15 mouse cellular contexts compared by ENCODE assay signal in the genomic region with DNA sequence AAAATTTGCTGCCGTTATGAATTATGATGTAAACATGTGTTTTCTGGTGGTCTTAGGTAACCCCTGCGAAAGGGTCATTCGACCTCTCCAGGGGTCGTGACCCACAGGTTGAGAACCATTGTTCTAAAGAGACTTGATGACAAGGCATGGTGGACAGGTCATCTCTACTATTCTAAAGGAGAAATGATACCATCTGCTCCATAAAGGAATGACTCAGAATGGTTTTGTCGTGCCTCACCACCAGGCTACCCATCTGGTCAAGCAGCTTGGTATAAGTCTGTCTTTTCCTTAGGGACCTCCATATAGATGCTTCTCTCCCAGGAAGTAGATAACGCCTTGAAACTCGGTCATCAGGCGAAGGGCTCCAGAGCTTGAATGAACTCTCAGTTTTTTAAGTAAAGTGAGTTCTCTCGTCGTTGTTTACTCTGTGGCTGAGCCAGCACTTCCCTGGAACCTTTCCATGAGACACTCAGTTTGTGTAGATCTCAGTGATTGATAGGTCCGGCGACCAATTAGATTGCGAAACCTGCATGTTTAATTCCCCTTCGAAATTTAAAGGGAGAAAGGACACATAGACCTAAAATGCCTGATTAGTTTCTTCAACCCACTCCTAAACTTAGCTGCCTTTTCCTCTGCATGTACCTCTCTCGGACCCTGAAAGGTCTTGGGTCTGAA. TPM values are rescaled to one million over a fixed set of nuclear protein-coding genes. Genes with fewer than 3 reads are reported as not detected.
DNase-seq lines count a peak whose midpoint lies in the region; ATAC-seq and TF ChIP-seq lines count a peak whose summit lies in the region.
"Had no signal": no experiment of that assay in that cellular context is flagged by ENCODE, and none has a peak within 500 bp of the region (broad histone marks: within the 10 kb centered on the region; RNA-seq: fewer than 3 reads in every experiment).

No protein-coding gene starts in this region.

- ATAC-seq in midbrain, postnatal 0 days (ENCODE audit: low FRiP score), result no peak
- ATAC-seq in midbrain, embryonic 14.5 days (ENCODE audit: low FRiP score, low TSS enrichment), result no peak
- ATAC-seq in forebrain, embryonic 13.5 days, result no peak
- ATAC-seq: forebrain, embryonic 15.5 days; intestine, postnatal 0 days; midbrain, embryonic 13.5 days had no signal

- H3K27me3 ChIP-seq in midbrain, postnatal 0 days (ENCODE audit: insufficient read depth, low read length), result no peaks in the 10 kb centered on the region
- no peaks in the 10 kb centered on the region for H3K27me3 ChIP-seq in midbrain, embryonic 14.5 days (ENCODE audit: control insufficient read depth, insufficient read depth, low read length)
- H3K27me3 ChIP-seq in forebrain, embryonic 13.5 days, result no peaks in the 10 kb centered on the region
- H3K27me3 ChIP-seq: embryonic facial prominence, embryonic 15.5 days; forebrain, embryonic 15.5 days; midbrain, embryonic 13.5 days; neural tube, embryonic 13.5 days had no signal

- no peak for TF ChIP-seq CTCF in midbrain, postnatal 0 days (IDR thresholded peaks at IDR 0.05)

- no peak overlapping the region for H3K4me3 ChIP-seq in midbrain, postnatal 0 days (ENCODE audit: low read depth, low read length)
- H3K4me3 ChIP-seq in midbrain, embryonic 14.5 days (replicated peaks; ENCODE audit: low read depth, low read length), result no peak overlapping the region
- H3K4me3 ChIP-seq in forebrain, embryonic 13.5 days, result no peak overlapping the region
- H3K4me3 ChIP-seq: embryonic facial prominence, embryonic 15.5 days; forebrain, embryonic 15.5 days; midbrain, embryonic 13.5 days; neural tube, embryonic 13.5 days had no signal

- WGBS in midbrain, postnatal 0 days, result 90% methylated on average over 15 of the region's 15 CpGs
- 90% methylated on average over 15 of the region's 15 CpGs for WGBS in midbrain, embryonic 14.5 days
- WGBS in forebrain, embryonic 13.5 days, result 92% methylated on average over 15 of the region's 15 CpGs

- H3K4me1 ChIP-seq in midbrain, postnatal 0 days (ENCODE audit: insufficient read depth, low read length), result no peaks in the 10 kb centered on the region
- 0 out of 2 replicates have a peak, but pooled peaks cover 2% of the 10 kb centered on the region for H3K4me1 ChIP-seq in midbrain, embryonic 14.5 days (ENCODE audit: control insufficient read depth, insufficient read depth, low read length)
- no peaks in the 10 kb centered on the region for H3K4me1 ChIP-seq in forebrain, embryonic 13.5 days
- H3K4me1 ChIP-seq: embryonic facial prominence, embryonic 15.5 days; forebrain, embryonic 15.5 days; midbrain, embryonic 13.5 days; neural tube, embryonic 13.5 days had no signal

- no peak overlapping the region for H3K27ac ChIP-seq in midbrain, postnatal 0 days (ENCODE audit: low read depth, low read length)
- no peak overlapping the region for H3K27ac ChIP-seq in midbrain, embryonic 14.5 days (replicated peaks; ENCODE audit: low read depth, low read length)
- no peak overlapping the region for H3K27ac ChIP-seq in forebrain, embryonic 13.5 days
- H3K27ac ChIP-seq: embryonic facial prominence, embryonic 15.5 days; forebrain, embryonic 15.5 days; midbrain, embryonic 13.5 days; neural tube, embryonic 13.5 days had no signal

- H3K36me3 ChIP-seq in midbrain, postnatal 0 days (ENCODE audit: insufficient read depth, low read length), result no peaks in the 10 kb centered on the region
- H3K36me3 ChIP-seq in midbrain, embryonic 14.5 days (ENCODE audit: control insufficient read depth, insufficient read depth, low read length), result no peaks in the 10 kb centered on the region
- no peaks in the 10 kb centered on the region for H3K36me3 ChIP-seq in forebrain, embryonic 13.5 days (ENCODE audit: poor library complexity, severe bottlenecking)
- H3K36me3 ChIP-seq: embryonic facial prominence, embryonic 15.5 days; forebrain, embryonic 15.5 days; midbrain, embryonic 13.5 days; neural tube, embryonic 13.5 days had no signal

- peak; percentile 38 for DNase-seq in kidney, postnatal 10 days
- no peak for DNase-seq in kidney, adult 9 months
- peak; percentile 42 for DNase-seq in midbrain, postnatal 0 days (ENCODE audit: low spot score)
- DNase-seq in midbrain, embryonic 14.5 days, result no peak
- DNase-seq in R1 (ENCODE audit: low read depth, low spot score), result peak; percentile 77
- DNase-seq in lung, postnatal 14 days, result peak; percentile 6
- DNase-seq: gastrocnemius, postnatal 36 days; left cerebral cortex, postnatal 4 days; thymus, postnatal 25 days had no signal

- no peak overlapping the region for H3K4me2 ChIP-seq in midbrain, postnatal 0 days (ENCODE audit: low read depth, low read length, poor library complexity, severe bottlenecking)
- H3K4me2 ChIP-seq in midbrain, embryonic 14.5 days (ENCODE audit: low read length), result no peak overlapping the region
- H3K4me2 ChIP-seq in forebrain, embryonic 13.5 days, result no peak overlapping the region
- H3K4me2 ChIP-seq: embryonic facial prominence, embryonic 15.5 days; forebrain, embryonic 15.5 days; midbrain, embryonic 13.5 days; neural tube, embryonic 13.5 days had no signal

- no peaks in the 10 kb centered on the region for H3K9me3 ChIP-seq in midbrain, postnatal 0 days (ENCODE audit: low read length)
- H3K9me3 ChIP-seq in midbrain, embryonic 14.5 days (ENCODE audit: control insufficient read depth, low read length), result no peaks in the 10 kb centered on the region
- no peaks in the 10 kb centered on the region for H3K9me3 ChIP-seq in forebrain, embryonic 13.5 days (replicated peaks)
- H3K9me3 ChIP-seq: embryonic facial prominence, embryonic 15.5 days; forebrain, embryonic 15.5 days; midbrain, embryonic 13.5 days; neural tube, embryonic 13.5 days had no signal

- no peak overlapping the region for H3K9ac ChIP-seq in midbrain, postnatal 0 days (replicated peaks; ENCODE audit: low read length, poor library complexity, severe bottlenecking)
- H3K9ac ChIP-seq in midbrain, embryonic 14.5 days (replicated peaks; ENCODE audit: low read length), result no peak overlapping the region
- no peak overlapping the region for H3K9ac ChIP-seq in forebrain, embryonic 13.5 days
- H3K9ac ChIP-seq: embryonic facial prominence, embryonic 15.5 days; forebrain, embryonic 15.5 days; midbrain, embryonic 13.5 days; neural tube, embryonic 13.5 days had no signal

RNA-seq across cellular contexts. Expression of gene Lgi1, which starts 10.5 kb away (rescaled TPM):
- 27.0 and 32.8 TPM in 2 replicates for total RNA-seq in midbrain, postnatal 0 days (2014; rRNA removed)
- 22.5 and 28.3 TPM in 2 replicates for polyA plus RNA-seq in midbrain, postnatal 0 days (2015; fragmentation: Nextera tagmentation; extraction: Ambion mirVana)
- 15.0 and 15.1 TPM in 2 replicates for polyA plus RNA-seq in midbrain, embryonic 14.5 days (2014; fragmentation: Nextera tagmentation; extraction: Ambion mirVana)
- polyA plus RNA-seq in forebrain, embryonic 13.5 days (2015; fragmentation: Nextera tagmentation; extraction: Ambion mirVana), result 5.9 TPM in 2 replicates

RNA-seq across cellular contexts. Expression of gene Fra10ac1, which starts 50.9 kb away (rescaled TPM):
- total RNA-seq in midbrain, postnatal 0 days (2014; rRNA removed), result 4.9 and 10.1 TPM in 2 replicates
- polyA plus RNA-seq in midbrain, postnatal 0 days (2015; fragmentation: Nextera tagmentation; extraction: Ambion mirVana), result 25.5 and 31.4 TPM in 2 replicates
- 40.3 and 41.0 TPM in 2 replicates for polyA plus RNA-seq in midbrain, embryonic 14.5 days (2014; fragmentation: Nextera tagmentation; extraction: Ambion mirVana)
- 50.4 and 52.4 TPM in 2 replicates for polyA plus RNA-seq in forebrain, embryonic 13.5 days (2015; fragmentation: Nextera tagmentation; extraction: Ambion mirVana)

Comparison
In these comparisons a context has a peak if more than half of its experiments do, and no peak if none do; other contexts are left out.
1. DNase-seq: peak in kidney, postnatal 10 days (single experiment), midbrain, postnatal 0 days (single experiment), R1 (single experiment) and lung, postnatal 14 days (single experiment); none in kidney, adult 9 months (single experiment) and midbrain, embryonic 14.5 days (single experiment).